Mouse (Mus musculus) bone marrow macrophage, adult 2 months (primary cell): ENCODE data around the gene Ubxn6. TPM values are rescaled to one million over a fixed set of nuclear protein-coding genes. Genes with fewer than 3 reads are reported as not detected.
A peak's percentile ranks its signal among the peaks of the same experiment; 100 is the strongest.

Experiments used
- H3K27ac ChIP-seq: 2 replicates; pipeline ENCODE4 v1.5.1; 2012; ENCODE audit warnings: low read depth, low read length; ENCODE audit not compliant: insufficient read depth
- H3K4me1 ChIP-seq: 2 replicates; pipeline ENCODE4 v1.6.1; 2012; ENCODE audit warnings: low read length; ENCODE audit not compliant: control insufficient read depth, insufficient read depth
- H3K4me3 ChIP-seq: 2 replicates; pipeline ENCODE4 v1.5.1; 2012; ENCODE audit warnings: mild to moderate bottlenecking, low read length, moderate library complexity; ENCODE audit not compliant: insufficient read depth
- CTCF ChIP-seq: IDR thresholded peaks from 2 replicates; pipeline ENCODE4 v1.5.1; 2012; ENCODE audit warnings: low read depth, mild to moderate bottlenecking, low read length, moderate library complexity
- POLR2A ChIP-seq: IDR thresholded peaks from 2 replicates; pipeline ENCODE4 v1.6.1; 2012; ENCODE audit warnings: mild to moderate bottlenecking, low read depth, low read length, borderline replicate concordance
- polyA plus RNA-seq: library from polyadenylated mRNA; stranded (reverse); fragments of >200 nt; gene quantifications from 2 replicates; pipeline ENCODE4 v1.2.4, GENCODE M21; 2012; ENCODE audit not compliant: missing spikeins, insufficient read depth, insufficient read length

The Ubxn6 gene
- polyA plus RNA-seq, 1 experiment, result 55.7 TPM

- Histone ChIP-seq H3K4me3 (no peak overlapping the region), H3K27ac (no peak overlapping the region), H3K4me1 (no peaks in the 10 kb centered on the region)
- TF ChIP-seq CTCF, result no peak
- TF ChIP-seq POLR2A, result no peak
These were observed 27.3 kb upstream of the Ubxn6 start for GRCm38 (mm10) chr17:56102158-56102557.

- no peak overlapping the region for H3K27ac ChIP-seq
These were observed 26.0 kb upstream of the Ubxn6 start for GRCm38 (mm10) chr17:56100811-56101210.

GRCm38 (mm10) chr17:56098711-56099572, 24.1 kb upstream of the Ubxn6 start:
- Histone ChIP-seq H3K27ac (no peak overlapping the region), H3K4me3 (no peak overlapping the region), H3K4me1 (no peaks in the 10 kb centered on the region)
- TF ChIP-seq POLR2A (no peak), CTCF (no peak)

More at GRCm38 (mm10) chr17:56100811-56101210, 26.0 kb upstream of the Ubxn6 start:
- TF ChIP-seq POLR2A (no peak), CTCF (no peak)
- no peaks in the 10 kb centered on the region for H3K4me1 ChIP-seq
- H3K4me3 ChIP-seq, result no peak overlapping the region

GRCm38 (mm10) chr17:56098180-56098579, 23.4 kb upstream of the Ubxn6 start:
- Histone ChIP-seq H3K4me1 (no peaks in the 10 kb centered on the region), H3K4me3 (no peak overlapping the region), H3K27ac (no peak overlapping the region)
- TF ChIP-seq POLR2A (no peak), CTCF (no peak)

- TF ChIP-seq POLR2A, result no peak
- TF ChIP-seq CTCF, result no peak
- H3K4me1 ChIP-seq, result no peaks in the 10 kb centered on the region
- H3K27ac ChIP-seq, result no peak overlapping the region
- H3K4me3 ChIP-seq, result no peak overlapping the region
These were observed 22.1 kb upstream of the Ubxn6 start for GRCm38 (mm10) chr17:56096883-56097282.

- Histone ChIP-seq H3K27ac (no peak overlapping the region), H3K4me3 (no peak overlapping the region), H3K4me1 (no peaks in the 10 kb centered on the region)
- TF ChIP-seq CTCF, result no peak
- no peak for TF ChIP-seq POLR2A
These were observed 18.0 kb upstream of the Ubxn6 start for GRCm38 (mm10) chr17:56092794-56093193.

GRCm38 (mm10) chr17:56092312-56092711, 17.5 kb upstream of the Ubxn6 start:
- no peaks in the 10 kb centered on the region for H3K4me1 ChIP-seq
- H3K4me3 ChIP-seq, result no peak overlapping the region
- TF ChIP-seq CTCF (no peak), POLR2A (no peak)
- no peak overlapping the region for H3K27ac ChIP-seq

- Histone ChIP-seq H3K4me1 (peaks cover 16% of the 10 kb centered on the region), H3K4me3 (peak overlapping the region; percentile 77), H3K27ac (no peak overlapping the region)
- TF ChIP-seq CTCF (no peak), POLR2A (no peak)
These were observed 6.2 kb upstream of the Ubxn6 start for GRCm38 (mm10) chr17:56080781-56081585.

- peak overlapping the region; percentile 77 for H3K4me3 ChIP-seq
- TF ChIP-seq POLR2A (no peak), CTCF (no peak)
- peaks cover 22% of the 10 kb centered on the region for H3K4me1 ChIP-seq
- no peak overlapping the region for H3K27ac ChIP-seq
These were observed 5.1 kb upstream of the Ubxn6 start for GRCm38 (mm10) chr17:56079921-56080320.
